Mouse (Mus musculus) liver, embryonic 14.5 days (tissue): ENCODE data around the gene Plcb3.

Experiments used
- CTCF ChIP-seq: IDR thresholded peaks from 2 replicates; pipeline ENCODE4 v1.5.1; 2016; ENCODE audit warnings: antibody characterized with exemption, low read depth, control low read depth
- EP300 ChIP-seq: IDR thresholded peaks from 2 replicates; pipeline ENCODE4 v1.6.1; 2016; ENCODE audit warnings: antibody characterized with exemption, low read depth

- TF ChIP-seq CTCF (no peak), EP300 (no peak)
These were observed 9.0 kb upstream of the Plcb3 start for GRCm38 (mm10) chr19:6985300-6985699.
